Mouse (Mus musculus): ENCODE measurements around the gene Iyd. TPM values are rescaled to one million over a fixed set of nuclear protein-coding genes. Genes with fewer than 3 reads are reported as not detected.

Iyd gene
- polyA plus RNA-seq, 1 experiment, result not detected

GRCm38 (mm10) chr10:3572723-3573649, 32.9 kb downstream of the Iyd start:
- Histone ChIP-seq H3K4me1 (ENCODE audit: control insufficient read depth) (no peaks in the 10 kb centered on the region), H3K9me3 (ENCODE audit: control insufficient read depth, low read length) (no peaks in the 10 kb centered on the region), H3K4me3 (replicated peaks) (no peak overlapping the region), H3K36me3 (ENCODE audit: control insufficient read depth) (no peaks in the 10 kb centered on the region), H3K27me3 (ENCODE audit: control insufficient read depth) (no peaks in the 10 kb centered on the region)
- TF ChIP-seq GATA1 (IDR thresholded peaks at IDR 0.05; ENCODE audit: low read length) (no peak), TAL1 (IDR thresholded peaks at IDR 0.05; ENCODE audit: low read length) (no peak)

GRCm38 (mm10) chr10:3573905-3574500, 34.0 kb downstream of the Iyd start:
- TF ChIP-seq GATA1 (IDR thresholded peaks at IDR 0.05; ENCODE audit: low read length) (no peak), TAL1 (IDR thresholded peaks at IDR 0.05; ENCODE audit: low read length) (no peak)
- no peaks in the 10 kb centered on the region for H3K36me3 ChIP-seq (ENCODE audit: control insufficient read depth)
- H3K4me3 ChIP-seq (replicated peaks), result no peak overlapping the region
- H3K4me1 ChIP-seq (ENCODE audit: control insufficient read depth), result no peaks in the 10 kb centered on the region
- H3K27me3 ChIP-seq (ENCODE audit: control insufficient read depth), result no peaks in the 10 kb centered on the region
- no peaks in the 10 kb centered on the region for H3K9me3 ChIP-seq (ENCODE audit: control insufficient read depth, low read length)

- Histone ChIP-seq H3K36me3 (ENCODE audit: control insufficient read depth) (no peaks in the 10 kb centered on the region), H3K9me3 (ENCODE audit: control insufficient read depth, low read length) (no peaks in the 10 kb centered on the region), H3K4me1 (ENCODE audit: control insufficient read depth) (no peaks in the 10 kb centered on the region), H3K27me3 (ENCODE audit: control insufficient read depth) (no peaks in the 10 kb centered on the region), H3K4me3 (replicated peaks) (no peak overlapping the region)
- no peak for TF ChIP-seq TAL1 (IDR thresholded peaks at IDR 0.05; ENCODE audit: low read length)
- TF ChIP-seq GATA1 (IDR thresholded peaks at IDR 0.05; ENCODE audit: low read length), result no peak
Observed at GRCm38 (mm10) chr10:3590632-3591031, 50.6 kb downstream of the Iyd start.

GRCm38 (mm10) chr10:3591790-3592189, 51.8 kb downstream of the Iyd start:
- Histone ChIP-seq H3K4me3 (replicated peaks) (no peak overlapping the region), H3K36me3 (ENCODE audit: control insufficient read depth) (no peaks in the 10 kb centered on the region), H3K4me1 (ENCODE audit: control insufficient read depth) (no peaks in the 10 kb centered on the region), H3K27me3 (ENCODE audit: control insufficient read depth) (no peaks in the 10 kb centered on the region), H3K9me3 (ENCODE audit: control insufficient read depth, low read length) (no peaks in the 10 kb centered on the region)
- TF ChIP-seq TAL1 (IDR thresholded peaks at IDR 0.05; ENCODE audit: low read length) (no peak), GATA1 (IDR thresholded peaks at IDR 0.05; ENCODE audit: low read length) (no peak)

- Histone ChIP-seq H3K4me3 (replicated peaks) (no peak overlapping the region), H3K27me3 (ENCODE audit: control insufficient read depth) (no peaks in the 10 kb centered on the region), H3K4me1 (ENCODE audit: control insufficient read depth) (no peaks in the 10 kb centered on the region), H3K9me3 (ENCODE audit: control insufficient read depth, low read length) (no peaks in the 10 kb centered on the region), H3K36me3 (ENCODE audit: control insufficient read depth) (no peaks in the 10 kb centered on the region)
- TF ChIP-seq GATA1 (IDR thresholded peaks at IDR 0.05; ENCODE audit: low read length) (no peak), TAL1 (IDR thresholded peaks at IDR 0.05; ENCODE audit: low read length) (no peak)
Observed at GRCm38 (mm10) chr10:3596697-3597096, 56.7 kb downstream of the Iyd start.

- Histone ChIP-seq H3K36me3 (ENCODE audit: control insufficient read depth) (no peaks in the 10 kb centered on the region), H3K27me3 (ENCODE audit: control insufficient read depth) (no peaks in the 10 kb centered on the region), H3K4me3 (replicated peaks) (no peak overlapping the region), H3K4me1 (ENCODE audit: control insufficient read depth) (no peaks in the 10 kb centered on the region), H3K9me3 (ENCODE audit: control insufficient read depth, low read length) (no peaks in the 10 kb centered on the region)
- no peak for TF ChIP-seq TAL1 (IDR thresholded peaks at IDR 0.05; ENCODE audit: low read length)
Observed at GRCm38 (mm10) chr10:3597760-3598159, 57.7 kb downstream of the Iyd start.

Other genes starting within 250 kb of the Iyd start
- gene Ppp1r14c, start 174.2 kb upstream of the Iyd start, polyA plus RNA-seq (2012), result not detected in 2 replicates
- gene Plekhg1, start 200.1 kb downstream of the Iyd start, polyA plus RNA-seq (2012), result not detected in 2 replicates